Mouse (Mus musculus) heart, embryonic 10.5 days (tissue): ENCODE measurements at regions not wholly inside any gene's neighbourhood (a gene's known extent, or its start where the extent isn't known, plus 50 kb on each side); places are given as distances from the start of the nearest gene placed in this dataset.

Source experiments
- DNase-seq: peaks from one replicate; pipeline ENCODE4 v3.0.0-alpha.2; 2017; ENCODE audit warnings: low spot score
- H3K27ac ChIP-seq: fragments of 300-500 bp; sonication (generic); 2 replicates; pipeline ENCODE4 v1.5.1; 2016; ENCODE audit warnings: mild to moderate bottlenecking
- H3K27me3 ChIP-seq: fragments of 300-500 bp; sonication (generic); 2 replicates; pipeline ENCODE4 v1.6.1; 2016; ENCODE audit warnings: mild to moderate bottlenecking; ENCODE audit not compliant: poor library complexity, insufficient read depth, severe bottlenecking
- H3K36me3 ChIP-seq: fragments of 300-500 bp; sonication (generic); 2 replicates; pipeline ENCODE4 v1.6.1; 2016; ENCODE audit warnings: mild to moderate bottlenecking, moderate library complexity
- H3K4me1 ChIP-seq: fragments of 300-500 bp; sonication (generic); 2 replicates; pipeline ENCODE4 v1.6.1; 2016; ENCODE audit warnings: mild to moderate bottlenecking
- H3K4me3 ChIP-seq: fragments of 300-500 bp; sonication (generic); 2 replicates; pipeline ENCODE4 v1.5.1; 2016; ENCODE audit warnings: mild to moderate bottlenecking, moderate library complexity
- H3K9me3 ChIP-seq: fragments of 300-500 bp; sonication (generic); 2 replicates; pipeline ENCODE4 v1.6.1; 2016; ENCODE audit warnings: mild to moderate bottlenecking, moderate library complexity
- WGBS: fragments of 180-500 bp; shearing (Covaris S2); methylation state at CpG from one replicate; pipeline ENCODE4 v1.1.7; 2016; 5-methylcytosine and 5-hydroxymethylcytosine counted together

DNA sequence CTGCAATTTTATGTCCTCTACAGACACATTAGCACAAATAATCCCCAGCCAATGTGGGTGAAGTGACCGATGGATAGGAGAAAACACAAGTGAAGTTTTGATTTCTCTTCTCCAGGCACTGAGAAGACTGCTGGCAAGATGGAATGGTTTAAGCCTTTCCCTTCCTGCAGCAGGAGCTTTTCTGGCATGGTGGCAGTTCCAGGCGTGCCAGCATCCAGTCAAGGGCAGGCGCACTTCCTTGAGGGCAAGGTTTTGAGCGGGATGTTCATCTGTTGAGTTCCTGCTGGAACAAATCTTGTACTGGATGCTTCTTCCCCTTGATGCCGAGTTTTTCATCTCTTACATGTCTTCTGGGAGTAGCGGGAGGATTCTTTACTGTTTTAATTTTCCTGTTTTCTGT, 138.1 kb upstream of the Ndst3 start:
- no peak for DNase-seq
- Histone ChIP-seq H3K27me3 (no peaks in the 10 kb centered on the region), H3K4me3 (no peak overlapping the region), H3K36me3 (no peaks in the 10 kb centered on the region), H3K9me3 (no peaks in the 10 kb centered on the region), H3K27ac (no peak overlapping the region), H3K4me1 (no peaks in the 10 kb centered on the region)
- WGBS, result 72% methylated on average over 6 of the region's 6 CpGs

DNA sequence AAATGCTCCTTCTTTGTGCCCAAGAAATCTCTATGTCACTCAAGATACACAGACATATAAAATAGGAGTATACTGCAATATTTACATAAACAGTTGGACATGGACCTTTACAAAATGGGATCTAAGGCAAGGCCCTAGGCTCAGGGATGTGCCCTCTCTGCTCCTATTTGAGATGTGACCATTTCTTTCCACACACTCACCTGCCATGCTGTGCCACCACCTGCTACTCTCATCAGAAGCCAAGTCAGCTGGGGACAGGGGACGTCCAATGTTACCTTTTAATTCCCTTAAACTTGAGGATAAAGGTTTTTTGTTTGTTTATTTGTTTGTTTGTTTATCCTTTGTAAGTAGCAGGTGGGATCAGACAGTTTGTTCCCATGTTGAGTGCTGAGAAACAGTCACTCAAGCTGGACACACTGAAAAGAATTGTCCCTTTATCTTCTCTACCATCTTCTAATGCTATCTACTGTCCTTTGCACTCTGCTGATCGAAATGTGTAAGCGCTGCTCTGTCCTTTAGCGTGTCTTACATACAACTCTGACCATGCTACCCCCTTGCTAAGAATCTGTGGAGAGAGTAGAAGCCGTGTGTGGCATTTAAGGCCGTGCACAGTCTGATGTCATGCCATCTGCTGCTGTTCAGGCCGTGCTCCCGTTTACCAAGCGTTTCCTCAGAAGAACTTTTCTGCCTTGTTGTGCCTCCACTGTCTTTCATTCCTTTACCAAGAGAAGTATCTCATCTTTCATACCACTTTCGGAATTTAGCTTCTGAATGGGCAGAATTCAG, 147.9 kb upstream of the Ndst3 start:
- no peak overlapping the region for H3K4me3 ChIP-seq
- no peaks in the 10 kb centered on the region for H3K27me3 ChIP-seq
- DNase-seq, result no peak
- H3K36me3 ChIP-seq, result no peaks in the 10 kb centered on the region
- whole genome bisulfite sequencing, result 84% methylated on average over 10 of the region's 10 CpGs
- H3K9me3 ChIP-seq, result no peaks in the 10 kb centered on the region
- H3K27ac ChIP-seq, result no peak overlapping the region
- H3K4me1 ChIP-seq, result no peaks in the 10 kb centered on the region

DNA sequence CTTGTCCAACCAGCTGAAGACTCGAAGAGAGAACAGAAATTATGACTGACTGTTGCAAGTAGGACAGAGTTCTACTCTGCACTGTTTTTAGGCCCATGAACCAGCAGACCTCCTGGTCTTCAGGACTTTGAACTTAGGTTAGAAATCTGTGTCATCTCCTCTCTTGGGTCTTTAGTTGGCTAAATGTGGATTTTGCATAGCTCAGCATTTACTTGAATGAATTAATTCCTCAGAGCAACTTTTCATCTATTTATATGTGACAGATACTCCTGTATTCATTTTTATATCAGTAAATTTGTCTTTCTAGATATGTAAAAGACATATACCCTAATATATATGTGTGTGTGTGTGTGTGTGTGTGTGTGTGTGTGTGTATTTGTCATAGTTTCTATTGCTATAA, 155.9 kb upstream of the Ndst3 start:
- Histone ChIP-seq H3K27ac (no peak overlapping the region), H3K36me3 (no peaks in the 10 kb centered on the region), H3K27me3 (no peaks in the 10 kb centered on the region), H3K4me3 (no peak overlapping the region), H3K4me1 (no peaks in the 10 kb centered on the region), H3K9me3 (no peaks in the 10 kb centered on the region)
- DNase-seq, result no peak
- 82% methylated on average over 1 of the region's 1 CpGs for WGBS

DNA sequence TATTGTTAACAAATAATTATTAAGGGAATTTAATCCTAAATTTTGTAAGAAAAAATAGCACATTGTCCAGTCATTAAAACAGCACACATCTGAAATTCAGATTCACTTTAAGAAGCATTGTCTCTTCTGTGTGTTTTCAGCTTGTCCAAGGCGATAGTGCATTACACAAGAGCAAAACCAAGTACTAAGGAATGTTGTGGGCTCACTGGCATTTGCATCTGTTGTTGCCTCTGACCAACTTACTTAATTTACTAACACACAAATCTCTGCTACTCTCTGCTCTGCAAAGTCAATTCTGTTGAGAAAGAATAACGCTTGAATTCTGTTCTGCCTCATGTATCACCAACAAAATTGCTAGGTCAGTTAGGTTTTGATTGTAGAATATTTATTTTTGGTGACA, 158.0 kb upstream of the Ndst3 start:
- 85% methylated on average over 2 of the region's 2 CpGs for WGBS
- no peaks in the 10 kb centered on the region for H3K4me1 ChIP-seq
- H3K9me3 ChIP-seq, result no peaks in the 10 kb centered on the region
- no peaks in the 10 kb centered on the region for H3K27me3 ChIP-seq
- H3K4me3 ChIP-seq, result no peak overlapping the region
- no peaks in the 10 kb centered on the region for H3K36me3 ChIP-seq
- no peak for DNase-seq
- H3K27ac ChIP-seq, result no peak overlapping the region

DNA sequence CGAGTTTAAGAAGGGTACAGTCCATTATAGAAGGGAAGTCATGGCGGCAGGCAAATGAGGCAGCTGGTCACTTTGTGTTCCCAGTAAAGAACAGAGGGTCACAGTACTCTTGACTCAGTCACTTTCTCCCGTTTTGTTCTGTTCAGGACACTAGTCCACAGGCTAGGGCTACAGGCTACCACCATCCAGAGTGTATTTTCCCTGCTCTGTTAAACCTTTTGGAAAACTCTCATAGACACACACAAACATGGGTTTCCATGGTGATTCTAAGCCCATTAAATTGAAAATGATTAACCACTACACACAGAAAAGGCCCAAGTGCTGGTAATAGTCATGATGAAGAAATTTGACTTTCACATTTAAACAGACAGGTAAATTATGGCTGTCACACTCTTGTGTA, 162.2 kb upstream of the Ndst3 start:
- no peak overlapping the region for H3K27ac ChIP-seq
- no peak overlapping the region for H3K4me3 ChIP-seq
- no peaks in the 10 kb centered on the region for H3K4me1 ChIP-seq
- no peaks in the 10 kb centered on the region for H3K27me3 ChIP-seq
- no peaks in the 10 kb centered on the region for H3K36me3 ChIP-seq
- WGBS, result 77% methylated on average over 3 of the region's 3 CpGs
- no peak for DNase-seq
- no peaks in the 10 kb centered on the region for H3K9me3 ChIP-seq

DNA sequence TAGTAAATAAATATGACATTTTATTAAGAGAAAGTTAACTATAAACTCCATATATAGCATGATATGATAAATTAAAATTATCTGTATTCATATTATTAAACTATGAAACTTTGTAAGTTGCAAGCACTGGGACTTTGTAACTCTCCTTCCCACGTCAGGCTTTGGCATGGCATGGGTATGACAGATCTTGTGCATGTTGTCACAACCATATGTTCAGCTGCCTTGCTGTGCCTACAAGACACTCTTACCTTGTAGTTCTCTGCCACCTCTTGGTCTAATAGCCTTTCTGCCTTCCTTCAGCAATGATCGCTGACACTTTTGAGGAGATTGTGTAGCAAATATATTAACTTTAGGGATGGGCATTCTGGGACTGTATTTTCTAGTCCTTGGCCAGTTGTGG, 183.1 kb upstream of the Ndst3 start:
- H3K27me3 ChIP-seq, result no peaks in the 10 kb centered on the region
- H3K4me3 ChIP-seq, result no peak overlapping the region
- WGBS, result 84% methylated on average over 2 of the region's 2 CpGs
- no peaks in the 10 kb centered on the region for H3K4me1 ChIP-seq
- H3K36me3 ChIP-seq, result no peaks in the 10 kb centered on the region
- H3K9me3 ChIP-seq, result no peaks in the 10 kb centered on the region
- no peak for DNase-seq
- H3K27ac ChIP-seq, result no peak overlapping the region

DNA sequence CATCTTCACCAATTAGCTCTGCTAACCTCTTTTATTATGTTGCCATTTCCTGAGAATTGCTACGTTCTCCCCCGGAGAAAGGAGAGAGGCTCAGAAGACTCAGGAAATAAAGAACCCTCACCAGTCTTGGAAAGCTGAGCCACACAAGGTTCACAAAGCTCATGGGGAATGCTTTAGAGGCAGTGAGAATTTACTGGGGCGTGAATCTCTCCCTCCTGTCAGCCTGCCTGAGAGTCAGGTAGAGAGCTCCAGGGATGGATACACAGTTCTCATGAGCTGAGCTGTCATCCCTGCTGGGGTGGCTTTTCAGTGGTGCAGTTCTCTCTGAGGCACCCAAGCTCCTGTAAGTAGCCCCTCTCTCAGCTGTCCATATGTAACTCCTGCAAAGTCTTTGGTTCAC, 203.0 kb upstream of the Ndst3 start:
- no peak overlapping the region for H3K27ac ChIP-seq
- no peaks in the 10 kb centered on the region for H3K9me3 ChIP-seq
- 60% methylated on average over 3 of the region's 3 CpGs for WGBS
- no peaks in the 10 kb centered on the region for H3K4me1 ChIP-seq
- H3K27me3 ChIP-seq, result no peaks in the 10 kb centered on the region
- H3K4me3 ChIP-seq, result no peak overlapping the region
- no peak for DNase-seq
- H3K36me3 ChIP-seq, result no peaks in the 10 kb centered on the region

DNA sequence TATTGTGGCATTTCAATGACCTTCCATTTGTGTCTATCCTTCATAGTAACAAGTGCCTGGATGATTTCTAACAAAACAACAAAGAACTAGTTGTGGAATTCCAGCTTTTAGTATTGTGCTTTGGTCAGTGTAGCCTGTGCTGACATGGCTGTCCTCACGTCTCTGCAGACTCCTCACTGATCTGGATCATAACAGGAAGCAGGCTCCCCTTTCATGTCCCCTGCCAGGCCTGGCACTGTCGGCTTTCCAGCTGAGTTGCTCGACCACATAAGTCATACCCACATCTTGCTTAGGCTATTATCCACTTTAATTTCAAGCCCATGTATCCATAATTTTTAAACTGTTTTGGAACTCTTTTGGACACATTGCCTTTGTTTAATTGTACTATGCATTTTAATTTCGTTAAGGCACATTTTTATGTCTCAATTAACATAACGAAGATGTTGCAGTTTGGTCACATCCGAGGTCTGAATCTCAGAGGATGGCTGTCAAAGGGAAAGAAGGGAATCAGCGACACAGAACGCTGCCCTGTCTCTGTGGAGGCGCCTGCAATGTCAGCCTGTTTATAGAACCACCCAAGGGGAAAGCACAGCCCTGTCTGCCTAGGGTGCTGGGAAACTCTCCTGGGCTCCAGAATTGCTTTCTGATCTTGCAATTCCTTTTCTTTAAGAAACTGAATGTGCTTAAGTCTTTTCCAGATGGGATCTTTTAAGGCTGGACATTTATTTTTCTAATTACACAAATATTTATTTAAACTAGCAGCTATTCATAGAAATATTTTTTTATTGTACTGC, 215.5 kb upstream of the Ndst3 start:
- H3K9me3 ChIP-seq, result no peaks in the 10 kb centered on the region
- H3K27ac ChIP-seq, result no peak overlapping the region
- DNase-seq, result peak; percentile 75
- H3K4me1 ChIP-seq, result peaks cover 6% of the 10 kb centered on the region
- H3K36me3 ChIP-seq, result no peaks in the 10 kb centered on the region
- no peaks in the 10 kb centered on the region for H3K27me3 ChIP-seq
- no peak overlapping the region for H3K4me3 ChIP-seq
- 26% methylated on average over 9 of the region's 9 CpGs for WGBS

DNA sequence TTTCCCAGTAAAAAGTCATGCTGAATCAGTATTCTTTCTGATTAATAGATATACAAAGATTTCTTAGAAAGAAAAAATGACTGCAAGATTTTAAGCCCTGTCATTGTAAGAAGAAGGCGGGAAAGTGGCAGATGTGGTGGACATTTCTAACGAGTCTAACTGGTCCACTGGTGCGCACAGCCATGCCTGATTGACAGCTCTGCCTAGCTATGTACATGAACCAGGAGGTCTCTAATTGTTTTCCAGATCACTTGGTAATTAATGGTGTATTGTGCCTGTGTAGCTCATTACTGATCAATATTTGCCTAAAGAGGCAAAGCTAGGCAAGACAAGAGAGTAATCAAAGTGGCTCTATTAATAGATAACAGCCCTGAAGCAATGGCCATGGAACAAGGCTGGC, 227.5 kb upstream of the Ndst3 start:
- Histone ChIP-seq H3K4me3 (no peak overlapping the region), H3K36me3 (no peaks in the 10 kb centered on the region), H3K27ac (no peak overlapping the region), H3K4me1 (no peaks in the 10 kb centered on the region), H3K9me3 (no peaks in the 10 kb centered on the region), H3K27me3 (no peaks in the 10 kb centered on the region)
- DNase-seq, result no peak
- WGBS, result 85% methylated on average over 3 of the region's 3 CpGs

DNA sequence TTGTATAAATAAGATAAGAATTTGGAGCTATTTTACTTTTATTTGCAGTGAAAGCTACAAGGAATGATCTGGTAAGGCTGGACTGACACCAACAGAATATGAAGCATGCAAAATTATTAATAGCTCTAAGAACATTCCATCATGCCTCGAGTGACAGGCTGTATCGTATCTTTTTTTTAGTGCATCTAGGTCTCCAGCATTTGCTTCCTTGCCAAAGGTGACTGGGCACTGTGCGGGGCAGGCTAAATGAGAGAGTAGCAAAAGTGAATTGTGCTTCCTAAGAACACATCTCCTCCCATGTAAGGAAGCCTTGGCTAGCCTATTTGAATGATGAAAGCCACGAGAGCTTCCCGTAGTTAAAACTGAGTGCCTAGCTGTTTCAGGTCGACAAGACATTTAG, 261.5 kb upstream of the Ndst3 start:
- no peak overlapping the region for H3K4me3 ChIP-seq
- DNase-seq, result no peak
- H3K27ac ChIP-seq, result no peak overlapping the region
- no peaks in the 10 kb centered on the region for H3K36me3 ChIP-seq
- H3K9me3 ChIP-seq, result no peaks in the 10 kb centered on the region
- H3K4me1 ChIP-seq, result no peaks in the 10 kb centered on the region
- 75% methylated on average over 6 of the region's 6 CpGs for WGBS
- no peaks in the 10 kb centered on the region for H3K27me3 ChIP-seq

DNA sequence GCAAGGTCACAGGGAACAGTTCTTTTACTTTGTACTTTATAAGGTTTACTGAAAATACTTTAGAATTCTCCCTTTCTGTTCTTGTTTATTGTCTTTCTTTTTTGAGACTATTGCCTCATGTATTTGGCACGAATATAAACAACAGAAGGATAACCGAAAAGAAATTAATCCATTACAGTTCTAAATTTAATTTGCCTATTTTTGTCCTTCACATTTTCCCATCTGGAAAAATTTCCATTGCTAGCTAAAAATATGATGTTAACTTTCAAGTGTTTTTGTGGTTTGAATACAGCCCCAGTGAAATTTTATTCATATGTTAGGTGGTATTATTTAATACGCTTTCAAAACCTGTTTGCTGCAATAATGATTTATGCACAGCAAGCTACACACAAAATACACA, 276.7 kb upstream of the Ndst3 start:
- WGBS, result 85% methylated on average over 3 of the region's 3 CpGs
- no peaks in the 10 kb centered on the region for H3K4me1 ChIP-seq
- no peak for DNase-seq
- H3K27ac ChIP-seq, result no peak overlapping the region
- H3K27me3 ChIP-seq, result no peaks in the 10 kb centered on the region
- H3K4me3 ChIP-seq, result no peak overlapping the region
- no peaks in the 10 kb centered on the region for H3K36me3 ChIP-seq
- no peaks in the 10 kb centered on the region for H3K9me3 ChIP-seq

DNA sequence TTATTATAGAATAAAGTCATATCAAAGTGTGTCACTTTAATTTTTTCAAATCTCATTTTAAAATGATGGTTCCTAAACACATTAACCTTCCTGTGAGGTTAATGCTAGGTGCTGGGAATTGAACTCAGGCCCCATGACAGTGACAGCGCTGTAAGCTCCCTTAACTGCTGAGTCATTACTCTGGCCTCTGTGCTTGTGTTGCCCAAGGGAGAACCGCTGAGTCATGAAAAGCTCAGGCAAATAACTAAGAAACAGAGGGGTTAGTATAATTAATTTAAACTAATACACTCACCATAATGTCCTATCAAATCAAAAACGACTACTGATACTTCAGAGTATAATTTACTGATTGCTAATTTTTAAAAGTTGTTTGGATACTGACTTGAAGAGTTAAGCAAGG, 281.7 kb upstream of the Ndst3 start:
- H3K27ac ChIP-seq, result no peak overlapping the region
- no peaks in the 10 kb centered on the region for H3K36me3 ChIP-seq
- no peak overlapping the region for H3K4me3 ChIP-seq
- WGBS, result 72% methylated on average over 3 of the region's 3 CpGs
- no peaks in the 10 kb centered on the region for H3K4me1 ChIP-seq
- no peaks in the 10 kb centered on the region for H3K9me3 ChIP-seq
- H3K27me3 ChIP-seq, result no peaks in the 10 kb centered on the region
- DNase-seq, result no peak

DNA sequence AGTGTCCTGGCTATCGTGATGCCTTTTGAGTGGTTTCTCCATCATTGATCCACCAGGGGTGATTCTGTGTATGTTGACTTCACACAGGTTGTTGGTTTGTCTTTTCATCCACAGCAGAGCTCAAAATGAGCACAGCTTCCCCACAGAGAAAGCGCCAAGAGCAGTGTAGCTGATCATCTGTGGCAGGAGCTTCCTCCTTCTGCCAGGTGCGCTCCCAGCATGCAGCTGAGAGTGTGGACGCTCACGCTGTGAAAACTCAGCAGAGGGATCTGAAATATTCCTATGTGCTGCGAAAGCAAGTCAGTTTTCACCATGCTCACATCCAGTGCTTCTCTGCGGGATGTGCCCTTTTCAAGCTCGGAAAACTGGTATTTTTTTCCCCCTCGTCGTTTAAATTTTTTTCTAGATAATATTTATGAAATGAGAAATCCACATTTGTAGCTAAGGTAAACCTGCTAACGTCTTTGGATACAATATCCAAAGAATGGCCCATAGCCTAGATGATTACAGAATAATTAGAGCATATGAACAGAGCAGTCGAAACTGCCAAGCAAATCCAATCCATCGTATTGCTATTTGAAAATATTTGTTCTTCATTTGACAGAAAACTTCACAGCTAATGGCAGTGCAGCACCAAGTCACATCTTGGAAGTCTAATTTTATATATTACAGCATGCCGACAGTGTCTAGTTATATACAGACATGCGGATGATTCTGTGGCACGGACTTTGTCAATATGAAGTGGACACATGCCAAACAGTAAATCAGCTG, 283.3 kb upstream of the Ndst3 start:
- Histone ChIP-seq H3K27ac (no peak overlapping the region), H3K36me3 (no peaks in the 10 kb centered on the region), H3K27me3 (no peaks in the 10 kb centered on the region), H3K4me1 (no peaks in the 10 kb centered on the region), H3K9me3 (no peaks in the 10 kb centered on the region), H3K4me3 (no peak overlapping the region)
- DNase-seq, result no peak
- 74% methylated on average over 16 of the region's 16 CpGs for WGBS
